9 mouse cellular contexts compared by ENCODE assay signal in the genomic region with DNA sequence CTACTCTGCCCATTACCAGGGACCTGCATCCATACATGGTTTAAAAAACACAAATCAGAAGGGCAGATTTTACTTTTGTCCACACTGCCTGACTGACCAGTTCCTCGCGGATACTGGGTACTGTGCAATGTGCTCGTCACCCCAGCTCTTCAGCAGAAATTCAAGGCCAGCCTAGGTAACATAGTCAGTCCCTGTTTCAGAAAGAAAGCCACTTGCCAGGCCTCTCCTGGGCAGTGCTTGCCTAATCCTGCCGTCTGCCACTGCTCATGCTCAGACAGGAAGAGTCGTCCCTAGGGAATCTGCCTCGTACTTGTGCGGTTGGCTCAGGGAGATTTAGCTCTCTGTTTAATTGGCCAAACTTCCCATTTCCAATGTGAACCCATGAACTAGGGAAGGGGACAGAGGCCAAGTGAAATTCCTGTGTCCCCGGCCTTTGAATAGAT. TPM values are rescaled to one million over a fixed set of nuclear protein-coding genes. Genes with fewer than 3 reads are reported as not detected.
DNase-seq lines count a peak whose midpoint lies in the region; ATAC-seq lines count a peak whose summit lies in the region.
"Had no signal": no experiment of that assay in that cellular context is flagged by ENCODE, and none has a peak within 500 bp of the region (broad histone marks: within the 10 kb centered on the region; RNA-seq: fewer than 3 reads in every experiment).

No protein-coding gene starts in this region.

- H3K9ac ChIP-seq in neural tube, embryonic 14.5 days (replicated peaks; ENCODE audit: low read depth, low read length): no peak overlapping the region
- H3K9ac ChIP-seq in hindbrain, embryonic 13.5 days: 0 out of 2 replicates have a peak overlapping the region, but pooled peaks have one; percentile 6
- no peak overlapping the region; the same call in 1 of the 2 replicates for H3K9ac ChIP-seq in midbrain, embryonic 14.5 days (replicated peaks; ENCODE audit: low read length)

- no peak overlapping the region for H3K4me3 ChIP-seq in neural tube, embryonic 14.5 days (ENCODE audit: low read depth, low read length)
- H3K4me3 ChIP-seq in hindbrain, embryonic 13.5 days: no peak overlapping the region
- H3K4me3 ChIP-seq in midbrain, embryonic 14.5 days (replicated peaks; ENCODE audit: low read depth, low read length): no peak overlapping the region

- ATAC-seq in neural tube, embryonic 14.5 days (ENCODE audit: low read depth): 0 out of 2 replicates have a peak, but pooled peaks have one; percentile 49
- no peak for ATAC-seq in hindbrain, embryonic 13.5 days (ENCODE audit: low FRiP score)
- ATAC-seq in midbrain, embryonic 14.5 days (ENCODE audit: low FRiP score, low TSS enrichment): no peak
- no peak for ATAC-seq in erythroid progenitor cell, adult 5-6 weeks (replicated peaks; ENCODE audit: low FRiP score, poor library complexity, severe bottlenecking)
- ATAC-seq in CD4-positive, CD25-positive, alpha-beta regulatory T cell, adult 4 months: no peak

- no peaks in the 10 kb centered on the region for H3K4me1 ChIP-seq in neural tube, embryonic 14.5 days (ENCODE audit: control insufficient read depth, insufficient read depth, low read length)
- peaks cover 8% of the 10 kb centered on the region for H3K4me1 ChIP-seq in hindbrain, embryonic 13.5 days (replicated peaks)
- no peaks in the 10 kb centered on the region for H3K4me1 ChIP-seq in midbrain, embryonic 14.5 days (ENCODE audit: control insufficient read depth, insufficient read depth, low read length)

- peak; percentile 70 to 90 for DNase-seq in adrenal gland, adult (ENCODE audit: inconsistent age in 2 of 2, low spot score in 1 of 2)
- DNase-seq in adrenal gland, postnatal 4 days (ENCODE audit: low spot score in 2 of 2): no peak
- DNase-seq in neural tube, embryonic 10.5 days (ENCODE audit: extremely low spot score, low spot score): no peak
- DNase-seq in midbrain, embryonic 14.5 days: peak; percentile 78

- no peaks in the 10 kb centered on the region for H3K36me3 ChIP-seq in neural tube, embryonic 14.5 days (ENCODE audit: control insufficient read depth, insufficient read depth, low read length)
- peaks cover 38% of the 10 kb centered on the region for H3K36me3 ChIP-seq in hindbrain, embryonic 13.5 days
- peaks cover 34% of the 10 kb centered on the region for H3K36me3 ChIP-seq in midbrain, embryonic 14.5 days (ENCODE audit: control insufficient read depth, insufficient read depth, low read length)

- no peak overlapping the region for H3K4me2 ChIP-seq in neural tube, embryonic 14.5 days (ENCODE audit: low read depth, low read length)
- H3K4me2 ChIP-seq in hindbrain, embryonic 13.5 days: no peak overlapping the region
- no peak overlapping the region for H3K4me2 ChIP-seq in midbrain, embryonic 14.5 days (ENCODE audit: low read length)

- no peak overlapping the region for H3K27ac ChIP-seq in neural tube, embryonic 14.5 days (ENCODE audit: low read depth, low read length)
- H3K27ac ChIP-seq in hindbrain, embryonic 13.5 days: no peak overlapping the region
- H3K27ac ChIP-seq in midbrain, embryonic 14.5 days (replicated peaks; ENCODE audit: low read depth, low read length): no peak overlapping the region

- 70% methylated on average over 8 of the region's 8 CpGs for WGBS in neural tube, embryonic 14.5 days
- 73% methylated on average over 8 of the region's 8 CpGs for WGBS in hindbrain, embryonic 13.5 days
- 70% methylated on average over 8 of the region's 8 CpGs for WGBS in midbrain, embryonic 14.5 days

- H3K9me3 ChIP-seq in neural tube, embryonic 14.5 days (ENCODE audit: control insufficient read depth, low read length): no peaks in the 10 kb centered on the region
- H3K9me3 ChIP-seq in hindbrain, embryonic 13.5 days: no peaks in the 10 kb centered on the region
- no peaks in the 10 kb centered on the region for H3K9me3 ChIP-seq in midbrain, embryonic 14.5 days (ENCODE audit: control insufficient read depth, low read length)

- no peaks in the 10 kb centered on the region for H3K27me3 ChIP-seq in neural tube, embryonic 14.5 days (ENCODE audit: control insufficient read depth, insufficient read depth, low read length)
- H3K27me3 ChIP-seq in hindbrain, embryonic 13.5 days: no peaks in the 10 kb centered on the region
- no peaks in the 10 kb centered on the region for H3K27me3 ChIP-seq in midbrain, embryonic 14.5 days (ENCODE audit: control insufficient read depth, insufficient read depth, low read length)

RNA-seq across cellular contexts. Expression of gene Rho, which starts 30.0 kb away (rescaled TPM):
- 1 to 10 TPM in 1 of 2 experiments, under 1 TPM in 1; 0.70 to 1.1 TPM for total RNA-seq in adrenal gland, postnatal 4 days (2021)
- polyA plus RNA-seq in neural tube, embryonic 14.5 days (2014; fragmentation: Nextera tagmentation; extraction: Ambion mirVana): 0.07 and 2.6 TPM in 2 replicates
- polyA plus RNA-seq in hindbrain, embryonic 13.5 days (2015; fragmentation: Nextera tagmentation; extraction: Ambion mirVana): 0.21 and 0.58 TPM in 2 replicates
- 0.07 and 0.59 TPM in 2 replicates for polyA plus RNA-seq in midbrain, embryonic 14.5 days (2014; fragmentation: Nextera tagmentation; extraction: Ambion mirVana)
- not detected in 2 replicates for total RNA-seq in erythroid progenitor cell, adult 5-6 weeks (2015; ENCODE audit: low replicate concordance)
- total RNA-seq in erythroid progenitor cell, adult 5-6 weeks (2017; ENCODE audit: low replicate concordance): not detected in 2 replicates
- not detected for polyA plus RNA-seq in CD4-positive, CD25-positive, alpha-beta regulatory T cell, adult 4 months (2017; shearing (Covaris generic))

RNA-seq across cellular contexts. Expression of gene H1foo, which starts 43.2 kb away (rescaled TPM):
- not detected for total RNA-seq in adrenal gland, postnatal 4 days (2021)
- polyA plus RNA-seq in neural tube, embryonic 14.5 days (2014; fragmentation: Nextera tagmentation; extraction: Ambion mirVana): not detected in 2 replicates
- not detected in 2 replicates for polyA plus RNA-seq in hindbrain, embryonic 13.5 days (2015; fragmentation: Nextera tagmentation; extraction: Ambion mirVana)
- polyA plus RNA-seq in midbrain, embryonic 14.5 days (2014; fragmentation: Nextera tagmentation; extraction: Ambion mirVana): not detected in 2 replicates
- not detected in 2 replicates for total RNA-seq in erythroid progenitor cell, adult 5-6 weeks (2015; ENCODE audit: low replicate concordance)
- not detected in 2 replicates for total RNA-seq in erythroid progenitor cell, adult 5-6 weeks (2017; ENCODE audit: low replicate concordance)
- not detected for polyA plus RNA-seq in CD4-positive, CD25-positive, alpha-beta regulatory T cell, adult 4 months (2017; shearing (Covaris generic))
- polyA plus RNA-seq: cortical plate, adult 2 months had no signal

RNA-seq across cellular contexts. Expression of gene Ift122, which starts 48.2 kb away (rescaled TPM):
- 10 to 100 TPM; 23.5 to 25.6 TPM for total RNA-seq in adrenal gland, postnatal 4 days (2021)
- polyA plus RNA-seq in neural tube, embryonic 14.5 days (2014; fragmentation: Nextera tagmentation; extraction: Ambion mirVana): 27.8 and 28.3 TPM in 2 replicates
- 25.3 and 27.7 TPM in 2 replicates for polyA plus RNA-seq in hindbrain, embryonic 13.5 days (2015; fragmentation: Nextera tagmentation; extraction: Ambion mirVana)
- polyA plus RNA-seq in midbrain, embryonic 14.5 days (2014; fragmentation: Nextera tagmentation; extraction: Ambion mirVana): 19.1 and 28.1 TPM in 2 replicates
- total RNA-seq in erythroid progenitor cell, adult 5-6 weeks (2015; ENCODE audit: low replicate concordance): not detected in 2 replicates
- total RNA-seq in erythroid progenitor cell, adult 5-6 weeks (2017; ENCODE audit: low replicate concordance): 0.38 and 1.9 TPM in 2 replicates
- 1 to 10 TPM; 1.7 to 5.1 TPM for polyA plus RNA-seq in CD4-positive, CD25-positive, alpha-beta regulatory T cell, adult 4 months (2017; shearing (Covaris generic))

RNA-seq across cellular contexts. Expression of gene Mbd4, which starts 48.3 kb away (rescaled TPM):
- total RNA-seq in adrenal gland, postnatal 4 days (2021): 1 to 10 TPM; 7.5 to 8.1 TPM
- polyA plus RNA-seq in neural tube, embryonic 14.5 days (2014; fragmentation: Nextera tagmentation; extraction: Ambion mirVana): 8.4 and 10.8 TPM in 2 replicates
- 10.7 and 13.3 TPM in 2 replicates for polyA plus RNA-seq in hindbrain, embryonic 13.5 days (2015; fragmentation: Nextera tagmentation; extraction: Ambion mirVana)
- 5.3 and 10.2 TPM in 2 replicates for polyA plus RNA-seq in midbrain, embryonic 14.5 days (2014; fragmentation: Nextera tagmentation; extraction: Ambion mirVana)
- 7.5 and 9.7 TPM in 2 replicates for total RNA-seq in erythroid progenitor cell, adult 5-6 weeks (2015; ENCODE audit: low replicate concordance)
- 14.8 and 22.6 TPM in 2 replicates for total RNA-seq in erythroid progenitor cell, adult 5-6 weeks (2017; ENCODE audit: low replicate concordance)
- polyA plus RNA-seq in CD4-positive, CD25-positive, alpha-beta regulatory T cell, adult 4 months (2017; shearing (Covaris generic)): 10 to 100 TPM in 1 of 2 experiments, 1 to 10 TPM in 1; 9.8 to 14.9 TPM

Comparison
In these comparisons a context has a peak if more than half of its experiments do, and no peak if none do; other contexts are left out.
1. DNase-seq: peak in adrenal gland, adult (2 of 2) and midbrain, embryonic 14.5 days (single experiment); none in adrenal gland, postnatal 4 days (0 of 2) and neural tube, embryonic 10.5 days (single experiment).